Mouse (Mus musculus): ENCODE data around the gene Lrrc28.

DNA sequence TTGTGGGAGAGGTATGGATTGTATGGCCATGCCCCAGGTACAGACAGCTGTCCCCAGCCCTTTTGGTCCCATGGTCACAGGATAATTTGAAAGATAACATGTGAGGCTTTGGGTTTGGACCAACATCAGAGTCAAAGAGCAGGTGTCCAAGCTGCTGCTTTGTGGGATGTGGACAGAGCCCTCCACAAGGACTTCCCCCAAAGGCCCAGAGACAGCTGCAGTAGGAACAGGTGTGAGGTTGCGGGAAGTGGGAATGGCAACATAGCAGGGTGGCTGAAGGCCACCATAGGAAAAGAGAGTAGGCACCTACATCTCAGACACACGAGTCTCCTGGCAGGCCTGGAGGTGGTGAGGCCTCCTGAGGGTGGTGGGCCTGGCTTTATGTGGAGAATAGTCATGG lies 178.7 kb downstream of the Lrrc28 start:
- TF ChIP-seq CTCF (conservative IDR thresholded peaks at IDR 0.05; ENCODE audit: insufficient read depth, insufficient read length, low read depth, low read length) = no peak
- TF ChIP-seq POLR2A (IDR thresholded peaks at IDR 0.05; ENCODE audit: low read depth, low read length) = no peak
